Mouse (Mus musculus) kidney, postnatal 36 days (tissue): ENCODE data around the gene Gm20683.

Experiments used
- DNase-seq, 2 experiments: peaks; one replicate each; pipeline ENCODE4 v3.0.0; 2021 to 2022; ENCODE audit warnings: mixed read lengths in 2 of 2

Gene Gm20683

GRCm38 (mm10) chr17:25839455-25840235 is 1.9 kb downstream of the Gm20683 start:
- peak; percentile 73 to 76 for DNase-seq

DNA sequence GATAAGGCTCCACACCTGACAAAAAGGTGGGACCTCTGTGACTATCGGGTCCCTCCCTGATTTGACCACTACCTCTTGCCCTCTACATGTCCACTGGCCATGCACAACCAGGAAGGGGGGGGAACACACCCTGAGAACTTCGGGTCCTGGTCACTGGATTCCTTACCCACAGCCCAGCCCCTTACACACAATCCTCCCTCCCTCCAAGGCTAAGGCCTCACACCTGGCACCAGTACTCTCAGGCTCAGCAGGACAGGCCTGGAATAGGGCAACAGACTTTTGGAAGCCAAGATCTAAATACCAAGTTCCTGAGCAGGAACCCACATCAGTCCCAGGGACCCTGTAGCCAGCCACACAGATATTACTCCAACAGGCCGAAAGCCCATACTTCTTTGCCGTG is 2.7 kb downstream of the Gm20683 start:
- no peak for DNase-seq

- no peak for DNase-seq
Observed at GRCm38 (mm10) chr17:25837533-25837932, 4.0 kb downstream of the Gm20683 start.

DNA sequence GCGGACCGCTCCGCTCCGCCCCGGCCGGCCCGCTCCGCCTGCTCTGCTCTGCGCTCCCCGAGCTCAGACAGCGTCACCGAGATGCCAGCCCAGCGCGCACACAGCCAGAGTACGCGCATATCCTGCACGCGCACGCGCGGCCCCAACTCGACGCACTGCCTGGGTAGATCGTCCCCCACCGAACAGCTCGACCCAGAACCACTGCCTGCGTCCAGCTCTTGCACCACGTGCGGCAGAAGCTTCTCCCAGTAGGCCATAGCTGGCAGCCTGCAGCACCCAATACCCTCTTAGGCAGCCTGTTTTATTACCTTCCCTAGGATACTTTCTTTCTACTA is 4.5 kb downstream of the Gm20683 start, which contains the start of gene Rhbdl1:
Gene Rhbdl1 (minus strand): TSS at position 220 of the 335 bp plus-strand sequence.
- DNase-seq: peak; percentile 76 to 82

DNA sequence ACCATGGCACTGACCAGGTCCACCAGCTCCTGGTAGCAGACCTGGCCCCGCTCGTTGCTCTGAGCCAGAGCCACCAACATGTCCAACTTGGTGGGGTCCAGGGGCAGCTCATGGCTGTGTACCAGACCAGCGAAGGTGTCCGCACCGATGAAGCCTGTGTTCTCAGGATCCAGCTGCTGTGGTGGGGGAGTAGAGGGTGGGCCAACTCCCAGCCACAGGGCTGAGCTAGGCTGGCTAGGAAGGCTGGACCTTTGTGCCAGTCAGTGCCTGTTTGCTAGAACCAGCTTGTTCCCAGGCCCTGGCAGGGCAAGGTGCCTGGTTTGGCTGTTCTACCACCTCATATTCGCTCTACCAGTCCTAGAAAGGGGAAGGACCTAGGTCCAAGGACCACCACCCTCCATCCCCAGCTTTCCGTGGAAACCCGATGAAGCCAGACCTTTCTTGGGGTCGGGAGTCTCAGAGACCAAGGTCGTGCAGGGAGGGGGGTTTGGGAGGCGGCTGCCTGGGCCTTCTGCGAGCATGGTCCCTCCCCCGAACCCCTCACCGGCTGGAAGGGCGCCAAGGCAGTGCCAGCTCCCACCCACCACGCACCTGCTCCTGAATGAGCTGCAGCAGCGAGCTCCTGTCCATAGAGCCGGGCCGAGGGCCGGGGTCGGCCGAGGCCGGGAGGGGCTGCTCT is 5.0 kb downstream of the Gm20683 start:
- peak; percentile 53 to 59 for DNase-seq

DNA sequence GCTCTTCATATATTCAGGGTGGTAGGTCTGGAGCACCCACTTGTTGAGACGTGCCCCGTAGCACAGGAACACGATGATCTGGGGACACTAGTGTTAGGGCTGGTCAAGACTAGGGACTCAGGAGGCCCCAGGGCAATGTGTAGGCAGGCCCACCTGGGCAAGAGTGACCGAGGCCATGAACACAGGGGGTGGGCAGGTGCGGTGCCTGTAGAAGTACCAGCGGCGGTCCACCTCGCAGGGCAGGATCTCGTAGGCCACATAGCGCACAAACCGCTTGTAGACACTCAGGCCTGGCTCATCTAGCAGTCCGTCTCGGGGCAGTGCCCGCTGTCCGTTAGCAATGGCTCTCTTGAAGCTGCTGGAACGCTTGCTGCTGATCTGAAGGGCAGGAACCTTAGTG is 5.7 kb downstream of the Gm20683 start:
- DNase-seq: peak in 1 of 2 experiments; percentile 32

- peak in 1 of 2 experiments; percentile 26 for DNase-seq
Observed at GRCm38 (mm10) chr17:25835301-25835700, 6.3 kb downstream of the Gm20683 start.

DNA sequence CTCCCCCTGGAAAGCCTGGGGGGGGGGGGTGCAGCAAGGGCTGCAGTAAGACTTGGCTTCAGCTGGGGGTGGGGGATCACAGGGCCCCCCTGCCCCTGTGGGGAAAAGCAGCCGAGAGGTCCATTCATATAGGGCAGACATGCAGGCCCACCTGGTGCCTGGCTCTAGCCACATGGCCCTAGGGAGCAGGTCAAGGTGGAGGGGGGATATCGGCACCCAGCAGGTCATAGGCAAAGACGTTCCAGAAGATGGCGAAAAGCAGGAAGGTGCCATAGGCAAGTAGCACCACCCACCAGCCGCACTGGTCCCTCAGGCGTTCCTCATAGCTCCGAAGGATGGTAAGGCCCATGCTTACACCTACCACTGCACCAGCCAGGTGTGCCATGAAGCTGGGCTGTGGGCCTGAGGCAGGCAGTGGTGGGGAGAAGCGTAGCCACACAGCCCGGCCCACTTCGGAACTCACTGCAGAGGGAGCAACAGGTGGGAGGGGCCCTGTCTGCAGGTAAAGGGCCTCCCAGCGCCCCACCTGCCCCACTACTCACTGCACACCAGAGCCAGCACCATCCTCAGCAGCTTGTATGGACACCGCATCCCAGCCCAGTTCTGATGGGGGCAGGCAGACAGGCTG is 6.9 kb downstream of the Gm20683 start:
- DNase-seq: peak in 1 of 2 experiments; percentile 26

DNA sequence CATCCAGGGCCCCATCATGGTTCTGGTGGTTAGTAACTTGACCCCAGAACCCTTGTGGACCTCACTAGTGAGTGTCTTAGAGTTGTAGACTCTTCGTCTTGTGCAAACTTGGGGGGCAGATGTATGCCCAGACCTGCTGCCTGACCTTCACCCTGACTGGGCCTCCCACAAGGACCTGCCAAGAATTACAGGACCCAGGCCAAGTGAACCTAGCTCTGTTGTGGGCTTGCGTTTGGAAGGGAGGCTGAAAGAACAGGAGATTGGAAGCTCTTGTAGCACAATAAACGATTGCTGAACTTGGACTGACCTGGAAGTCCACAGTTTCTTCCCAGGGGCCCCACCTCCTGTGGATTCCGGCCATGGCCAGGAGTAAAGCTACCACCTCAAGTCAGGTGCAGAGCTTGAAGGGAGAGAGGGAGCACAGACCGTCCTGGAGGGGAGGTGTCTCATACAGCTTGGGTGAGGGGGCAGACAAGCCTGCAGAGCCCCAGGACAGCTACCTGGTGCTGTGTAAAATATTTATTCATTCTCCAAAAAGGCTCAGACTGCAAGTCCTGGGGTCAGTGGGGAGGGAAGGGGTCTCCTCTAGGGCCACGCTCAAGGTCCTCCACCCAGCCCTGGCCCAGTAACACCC is 7.5 kb downstream of the Gm20683 start:
- peak; percentile 78 to 83 for DNase-seq

DNA sequence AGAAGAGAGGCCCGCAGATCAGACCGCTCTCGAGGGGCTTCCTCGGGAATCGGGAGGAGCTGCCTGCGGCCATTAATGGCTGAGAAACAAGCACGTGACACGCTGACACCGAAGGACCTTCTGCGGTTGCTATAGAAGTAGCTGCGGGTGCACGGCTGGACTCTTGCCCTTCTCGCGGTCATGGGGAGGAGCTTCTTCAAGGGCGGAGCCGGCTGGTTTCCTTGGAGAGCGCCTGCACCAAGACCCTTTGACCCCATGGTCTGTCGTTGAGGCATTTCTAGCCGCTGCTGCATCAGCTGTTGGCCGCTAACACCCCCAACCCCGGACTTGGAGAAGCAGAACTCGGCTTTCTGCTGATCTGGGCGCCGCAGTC is 8.3 kb downstream of the Gm20683 start, which contains the start of gene Stub1:
Gene Stub1 (minus strand): TSS at position 114 of the 373 bp plus-strand sequence.
- peak; percentile 96 to 97 for DNase-seq

DNA sequence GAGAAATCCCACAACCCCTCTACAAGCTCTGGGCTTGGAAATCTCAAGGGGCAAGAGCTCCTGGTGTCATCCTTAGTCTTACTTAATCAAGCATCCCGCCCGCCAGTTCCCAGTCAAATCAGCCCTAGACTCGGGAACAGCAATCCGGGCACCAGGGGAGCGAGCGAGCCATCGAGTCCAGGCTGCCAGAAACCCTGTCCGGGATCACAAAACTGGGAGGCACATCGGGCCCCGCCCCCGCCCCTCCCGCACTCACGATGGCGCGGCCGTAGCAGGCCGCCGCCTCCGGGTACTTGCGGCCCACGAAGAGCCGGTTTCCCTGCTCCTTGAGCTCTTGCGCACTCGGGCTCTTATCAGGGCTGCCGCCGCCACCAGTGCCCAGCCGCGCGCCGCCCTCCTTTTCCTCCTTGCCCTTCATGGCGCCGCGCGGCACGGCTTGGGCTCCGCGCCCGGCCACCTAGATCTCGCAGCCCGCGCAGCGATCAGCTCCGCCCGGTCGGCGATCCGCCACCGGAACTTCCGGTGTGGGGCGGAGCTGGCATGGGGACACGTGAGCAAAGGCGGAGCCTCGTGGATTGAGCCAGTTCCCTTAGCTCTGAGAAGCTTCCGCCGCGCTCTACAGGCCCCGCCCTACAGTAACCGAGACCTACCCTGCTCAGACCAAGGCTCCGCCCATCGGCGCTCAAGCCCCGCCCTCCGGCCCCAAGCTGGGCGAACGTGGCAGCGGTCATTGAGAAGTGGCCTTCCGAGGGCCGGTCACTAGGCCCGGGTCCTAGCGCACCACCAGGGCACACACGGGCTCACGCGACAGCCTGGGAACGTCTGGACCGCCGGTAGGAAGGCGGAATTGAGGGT is 8.9 kb downstream of the Gm20683 start:
- peak; percentile 100 for DNase-seq

DNA sequence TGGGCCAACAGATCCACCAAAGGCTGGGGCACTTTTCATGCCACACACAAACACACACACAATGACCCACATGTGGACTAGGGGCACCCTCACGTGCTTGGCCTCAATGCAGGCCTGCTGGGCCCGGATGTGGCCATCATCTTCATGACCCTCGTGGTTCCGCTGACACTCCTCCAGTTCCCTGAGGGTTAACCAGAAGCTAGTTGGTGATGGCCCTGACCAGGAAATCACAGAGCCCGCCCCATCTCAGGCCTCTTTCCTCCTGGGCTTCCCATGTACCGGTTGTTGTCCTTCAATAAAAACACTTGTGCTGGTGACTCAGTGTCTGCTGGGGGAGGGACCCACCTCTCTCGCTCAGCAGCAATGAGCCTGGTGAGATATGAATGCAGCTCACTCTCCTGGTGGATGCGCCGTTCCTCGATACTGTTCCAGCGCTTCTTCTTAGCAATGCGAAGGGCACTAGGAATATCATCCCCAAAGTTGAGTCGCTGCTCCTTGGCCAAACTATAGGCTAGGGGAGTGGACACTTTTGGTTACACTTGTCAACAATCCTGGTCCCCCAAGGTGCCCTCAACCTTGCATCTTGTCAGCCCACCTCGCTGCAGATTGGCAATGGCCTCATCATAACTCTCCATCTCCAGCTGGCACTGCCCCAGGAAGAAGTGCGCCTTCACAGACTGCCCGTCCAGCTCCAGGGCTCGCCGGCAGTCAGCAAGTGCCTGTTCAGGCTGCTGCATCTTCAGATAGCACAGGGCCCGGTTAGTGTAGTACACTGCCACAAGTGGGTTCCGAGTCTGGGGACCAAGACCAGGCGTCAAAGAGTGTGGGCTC is 9.9 kb downstream of the Gm20683 start:
- DNase-seq: peak in 1 of 2 experiments; percentile 63

- DNase-seq: no peak
Observed at GRCm38 (mm10) chr17:25830806-25831431, 10.6 kb downstream of the Gm20683 start.

GRCm38 (mm10) chr17:25830200-25830753 is 11.3 kb downstream of the Gm20683 start:
- DNase-seq: no peak

DNA sequence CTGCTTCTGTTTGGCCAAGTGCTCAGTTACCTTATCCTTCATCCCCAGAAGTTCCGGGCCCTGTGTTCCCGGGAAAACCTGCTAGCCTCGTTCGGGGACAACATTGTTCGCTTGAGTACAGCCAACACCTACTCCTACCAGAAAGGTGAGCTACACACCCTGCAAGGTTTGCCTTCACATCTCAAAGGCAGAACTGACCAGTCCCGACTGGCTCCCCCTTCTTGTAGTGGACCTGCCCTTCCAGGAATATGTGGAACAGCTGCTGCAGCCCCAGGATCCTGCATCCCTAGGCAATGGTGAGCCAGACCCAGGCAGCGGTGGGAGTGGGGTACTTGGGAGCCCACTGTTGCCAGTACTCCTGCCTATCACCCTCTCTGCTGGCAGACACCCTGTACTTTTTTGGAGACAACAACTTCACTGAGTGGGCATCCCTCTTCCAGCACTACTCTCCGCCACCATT is 12.0 kb downstream of the Gm20683 start:
- DNase-seq: no peak

GRCm38 (mm10) chr17:25828712-25829557 is 12.6 kb downstream of the Gm20683 start, which contains the start of gene Jmjd8:
Gene Jmjd8, plus strand, starts transcription at chr17:25828867.
- peak; percentile 85 to 89 for DNase-seq

DNA sequence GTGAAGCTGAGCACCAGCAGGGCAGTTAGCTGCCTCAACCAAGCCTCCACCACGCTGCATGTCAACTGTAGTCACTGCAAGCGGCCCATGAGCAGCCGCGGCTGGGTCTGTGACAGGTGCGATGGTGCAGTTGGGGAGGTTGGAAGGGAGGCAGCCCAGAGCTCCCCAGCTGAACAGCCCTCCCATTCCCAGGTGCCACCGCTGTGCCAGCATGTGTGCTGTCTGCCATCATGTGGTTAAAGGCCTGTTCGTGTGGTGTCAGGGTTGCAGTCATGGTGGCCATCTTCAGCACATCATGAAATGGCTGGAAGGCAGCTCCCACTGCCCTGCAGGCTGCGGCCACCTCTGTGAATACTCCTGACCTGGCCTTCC is 13.4 kb downstream of the Gm20683 start:
- no peak for DNase-seq

DNA sequence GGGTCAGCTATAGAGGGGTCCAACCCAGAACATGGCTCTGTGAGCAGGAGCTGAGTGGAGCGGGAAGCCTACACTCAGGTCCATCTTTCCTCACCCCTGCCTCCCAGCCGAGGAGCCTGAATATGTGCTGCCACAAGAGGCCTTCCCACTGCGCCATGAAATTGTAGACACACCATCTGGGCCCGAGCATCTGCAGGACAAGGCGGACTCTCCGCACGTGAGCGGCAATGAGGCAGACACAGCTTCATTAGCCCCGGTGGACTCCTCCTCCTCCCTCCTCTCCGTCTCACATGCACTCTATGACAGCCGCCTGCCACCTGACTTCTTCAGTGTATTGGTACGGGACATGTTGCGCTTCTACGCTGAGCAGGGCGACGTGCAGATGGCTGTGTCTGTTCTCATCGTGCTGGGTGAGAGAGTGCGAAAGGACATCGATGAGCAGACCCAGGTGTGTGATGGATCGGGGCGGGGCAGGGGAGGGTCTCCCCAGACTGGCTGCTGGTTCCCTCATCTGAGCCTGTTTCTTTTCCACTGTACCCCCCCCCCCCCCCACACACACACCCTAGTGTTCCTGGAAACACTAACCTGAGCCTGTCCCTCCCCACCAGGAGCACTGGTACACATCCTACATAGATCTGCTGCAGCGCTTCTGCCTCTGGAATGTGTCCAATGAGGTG is 13.9 kb downstream of the Gm20683 start:
- no peak for DNase-seq

DNA sequence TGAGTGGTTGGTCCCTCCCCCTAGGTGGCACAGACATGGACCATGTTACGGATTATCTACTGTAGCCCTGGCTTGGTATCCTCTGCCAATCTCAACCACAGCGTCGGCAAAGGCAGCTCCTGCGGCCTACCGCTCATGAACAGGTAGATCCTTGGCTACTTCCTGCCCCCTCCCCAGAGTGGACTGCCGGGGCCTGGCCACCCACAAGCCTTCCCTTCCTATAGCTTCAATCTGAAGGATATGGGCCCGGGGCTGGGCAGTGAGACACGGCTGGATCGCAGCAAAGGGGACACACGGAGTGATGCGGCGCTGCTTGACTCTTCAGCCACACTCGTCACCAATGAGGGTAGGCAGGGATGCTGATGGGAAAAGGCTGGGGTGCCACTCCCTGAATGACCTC is 14.6 kb downstream of the Gm20683 start:
- DNase-seq: no peak
